Mouse (Mus musculus): Measurements from ENCODE around the gene Mpig6b. TPM values are rescaled to one million over a fixed set of nuclear protein-coding genes. Genes with fewer than 3 reads are reported as not detected.

Gene Mpig6b
- polyA plus RNA-seq, 1 experiment, result not detected

DNA sequence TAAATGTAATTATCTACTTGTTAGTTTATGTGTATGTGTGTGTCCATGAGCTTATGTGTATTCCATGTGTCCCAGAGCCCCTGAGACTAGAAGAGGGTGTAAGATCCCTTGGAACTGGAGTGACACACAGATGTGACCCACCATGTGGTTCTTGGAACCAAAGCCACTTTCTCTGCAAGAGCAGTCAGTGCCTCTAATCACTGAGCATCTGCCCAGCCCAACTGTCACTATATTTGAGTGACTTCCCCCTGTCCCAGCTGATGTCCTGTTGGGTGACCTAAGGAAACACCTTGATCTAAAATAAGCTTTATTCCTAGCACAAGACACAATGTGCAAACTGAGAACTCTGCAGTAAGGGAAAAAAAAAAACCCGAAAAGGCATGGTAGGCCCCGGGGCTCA is 37.7 kb downstream of the Mpig6b start:
- TF ChIP-seq CTCF (IDR thresholded peaks at IDR 0.05; ENCODE audit: low read depth, low read length), result no peak
- TF ChIP-seq POLR2A (IDR thresholded peaks at IDR 0.05; ENCODE audit: borderline replicate concordance, low read depth, low read length), result no peak
- Histone ChIP-seq H3K27ac (ENCODE audit: insufficient read depth, low read depth, low read length) (no peak overlapping the region), H3K4me1 (ENCODE audit: control insufficient read depth, insufficient read depth, low read length) (peaks cover 29% of the 10 kb centered on the region), H3K4me3 (ENCODE audit: insufficient read depth, low read length) (no peak overlapping the region)

DNA sequence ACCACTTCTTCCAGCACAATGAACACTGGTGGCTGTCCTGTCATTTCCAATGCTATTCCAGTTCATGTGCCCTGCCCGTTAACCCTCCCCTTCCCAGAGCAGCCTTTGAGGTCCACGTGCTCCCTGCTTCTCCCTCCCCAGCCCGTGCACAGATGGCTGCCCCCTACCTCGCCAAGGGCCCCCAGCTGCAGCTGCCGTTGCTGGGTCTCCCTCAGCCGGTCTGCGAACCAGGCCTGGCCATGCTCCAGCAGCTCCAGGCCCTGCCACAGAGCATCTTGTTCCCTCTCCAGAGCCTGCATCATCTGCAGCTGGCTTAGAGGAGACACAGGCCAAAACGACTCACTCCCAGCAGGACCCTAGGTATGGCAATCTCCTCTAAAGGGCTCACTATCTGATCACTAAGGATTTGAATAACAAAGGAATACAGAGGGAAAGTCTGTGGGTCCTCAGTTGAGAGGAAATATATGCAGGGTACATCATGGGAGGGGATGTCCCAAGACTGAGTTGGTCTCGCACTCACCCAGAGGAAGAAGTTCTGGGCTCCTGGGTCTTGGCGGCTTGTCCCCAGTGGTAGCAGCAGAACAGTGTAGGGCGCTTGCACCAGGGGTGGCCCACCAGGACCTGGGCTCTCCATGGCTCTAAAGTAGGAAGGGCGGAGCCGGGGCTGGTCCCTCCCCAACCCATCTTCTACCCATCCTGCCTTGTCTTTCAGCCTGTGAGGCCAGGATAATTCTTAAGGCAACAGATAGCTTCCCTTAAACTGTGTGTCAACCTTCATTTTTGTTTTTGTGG is 38.5 kb downstream of the Mpig6b start, which contains the start of gene Sapcd1:
Sapcd1 (minus strand) TSS at position 740 of the 792 bp plus-strand sequence.
- Histone ChIP-seq H3K4me3 (ENCODE audit: insufficient read depth, low read length) (no peak within 1 kb of the TSS), H3K4me1 (ENCODE audit: control insufficient read depth, insufficient read depth, low read length) (peaks cover 29% of the 10 kb centered on the region), H3K27ac (ENCODE audit: insufficient read depth, low read depth, low read length) (no peak within 1 kb of the TSS)
- TF ChIP-seq CTCF (IDR thresholded peaks at IDR 0.05; ENCODE audit: low read depth, low read length) (no peak), POLR2A (IDR thresholded peaks at IDR 0.05; ENCODE audit: borderline replicate concordance, low read depth, low read length) (no peak)

DNA sequence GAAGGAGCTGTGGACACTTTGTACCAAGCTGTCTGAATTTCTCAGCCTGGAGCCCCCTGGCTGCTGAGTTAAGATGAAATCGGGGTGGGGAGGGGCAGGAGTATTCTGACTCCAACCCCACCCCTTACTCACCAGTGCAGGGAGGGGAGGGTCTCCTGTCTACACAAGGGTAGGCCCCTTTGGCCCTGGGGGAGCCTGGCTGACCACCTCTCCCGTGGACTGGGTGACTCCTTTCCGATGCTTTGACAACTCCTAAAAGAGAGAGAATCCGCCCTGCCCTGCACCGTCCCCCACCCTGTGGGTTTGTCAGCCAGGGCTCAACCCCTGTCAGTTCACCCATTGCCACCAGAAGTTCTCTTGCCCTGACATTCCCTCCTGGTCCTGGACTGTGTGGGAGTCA is 39.8 kb downstream of the Mpig6b start:
- peaks cover 29% of the 10 kb centered on the region for H3K4me1 ChIP-seq (ENCODE audit: control insufficient read depth, insufficient read depth, low read length)
- no peak for TF ChIP-seq CTCF (IDR thresholded peaks at IDR 0.05; ENCODE audit: low read depth, low read length)
- TF ChIP-seq POLR2A (IDR thresholded peaks at IDR 0.05; ENCODE audit: borderline replicate concordance, low read depth, low read length), result no peak
- H3K4me3 ChIP-seq (ENCODE audit: insufficient read depth, low read length), result no peak overlapping the region
- no peak overlapping the region for H3K27ac ChIP-seq (ENCODE audit: insufficient read depth, low read depth, low read length)

DNA sequence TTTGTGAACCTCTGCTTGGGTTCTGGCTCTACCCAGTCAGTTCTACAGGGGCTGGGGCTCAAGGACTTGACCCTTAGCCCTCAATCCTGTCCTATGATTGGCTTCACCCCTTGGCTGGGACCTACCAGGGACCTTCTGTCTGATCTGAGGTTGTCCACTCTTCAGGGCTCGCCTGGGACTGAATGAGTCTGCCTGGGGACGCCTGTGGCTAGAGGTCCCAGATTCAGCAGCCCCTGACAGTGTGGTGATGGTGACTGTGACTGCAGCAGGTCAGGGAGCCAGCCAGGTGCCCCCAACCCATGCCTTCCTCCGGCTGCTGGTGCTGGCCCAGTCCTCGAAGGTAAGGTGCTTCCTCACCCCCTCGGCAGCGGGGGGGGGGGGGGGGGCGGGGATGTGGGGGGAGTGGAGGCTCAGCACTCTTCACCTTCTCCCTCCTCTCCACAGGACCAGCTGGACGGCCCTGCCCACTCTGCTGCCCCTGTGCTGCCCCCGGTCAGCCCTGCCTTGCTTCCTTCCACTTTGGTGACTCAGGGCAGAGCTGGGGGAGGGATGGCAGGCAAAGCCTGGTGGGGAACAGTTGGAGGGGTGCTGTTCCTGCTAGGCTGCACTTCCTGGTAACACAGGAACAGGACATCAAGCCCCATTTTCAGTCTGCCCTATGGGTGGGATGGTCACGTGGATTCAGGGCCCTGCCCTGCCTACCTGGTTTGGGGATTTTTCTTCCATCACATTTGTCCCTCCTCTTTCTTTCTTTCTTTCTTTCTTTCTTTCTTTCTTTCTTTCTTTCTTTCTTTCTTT is 41.1 kb downstream of the Mpig6b start:
- peaks cover 26% of the 10 kb centered on the region for H3K4me1 ChIP-seq (ENCODE audit: control insufficient read depth, insufficient read depth, low read length)
- no peak overlapping the region for H3K27ac ChIP-seq (ENCODE audit: insufficient read depth, low read depth, low read length)
- TF ChIP-seq POLR2A (IDR thresholded peaks at IDR 0.05; ENCODE audit: borderline replicate concordance, low read depth, low read length) (no peak), CTCF (IDR thresholded peaks at IDR 0.05; ENCODE audit: low read depth, low read length) (no peak)
- no peak overlapping the region for H3K4me3 ChIP-seq (ENCODE audit: insufficient read depth, low read length)

DNA sequence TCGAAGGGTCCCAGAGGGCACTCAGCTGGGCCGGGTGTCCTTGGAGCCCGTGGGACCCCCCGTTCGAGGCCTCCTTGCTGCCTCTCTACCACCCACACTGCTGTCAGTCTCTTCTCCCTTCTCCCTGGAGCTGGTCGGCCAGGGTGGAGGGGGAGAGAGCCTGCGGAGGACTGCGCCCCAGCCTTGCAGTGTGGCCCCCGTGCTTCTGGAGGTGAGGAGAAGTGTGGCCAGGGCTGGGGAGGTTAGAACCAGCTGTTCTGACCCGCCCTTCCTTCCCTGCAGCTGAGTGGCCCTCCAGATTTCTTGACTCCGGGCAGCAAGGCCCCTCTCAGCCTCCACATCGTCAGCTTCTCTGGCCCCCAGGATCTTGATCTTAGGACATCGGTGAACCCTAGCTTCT is 41.7 kb downstream of the Mpig6b start:
- peaks cover 26% of the 10 kb centered on the region for H3K4me1 ChIP-seq (ENCODE audit: control insufficient read depth, insufficient read depth, low read length)
- TF ChIP-seq POLR2A (IDR thresholded peaks at IDR 0.05; ENCODE audit: borderline replicate concordance, low read depth, low read length), result no peak
- no peak overlapping the region for H3K4me3 ChIP-seq (ENCODE audit: insufficient read depth, low read length)

DNA sequence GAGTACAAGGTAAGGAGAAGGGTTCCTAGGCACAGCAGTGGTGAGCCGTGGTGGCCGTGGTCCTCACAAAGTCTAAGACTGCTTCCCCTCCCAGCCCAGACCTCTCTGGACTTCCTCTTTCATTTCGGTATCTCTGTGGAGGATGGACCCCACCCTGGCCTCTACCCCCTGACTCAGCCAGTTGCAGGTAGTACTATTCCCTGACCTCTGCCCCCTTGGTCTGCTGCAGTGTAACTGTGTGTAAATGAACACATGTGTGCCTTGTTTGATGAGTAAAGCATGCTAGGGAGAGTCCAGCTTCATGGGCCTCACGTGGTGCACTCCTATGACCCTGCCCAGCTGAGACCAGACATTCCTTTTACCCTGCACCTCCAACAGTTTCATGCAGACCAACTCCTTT is 42.2 kb downstream of the Mpig6b start:
- TF ChIP-seq POLR2A (IDR thresholded peaks at IDR 0.05; ENCODE audit: borderline replicate concordance, low read depth, low read length) (no peak), CTCF (IDR thresholded peaks at IDR 0.05; ENCODE audit: low read depth, low read length) (no peak)
- Histone ChIP-seq H3K27ac (ENCODE audit: insufficient read depth, low read depth, low read length) (no peak overlapping the region), H3K4me3 (ENCODE audit: insufficient read depth, low read length) (peak overlapping the region; percentile 35; the same call in 1 of the 2 replicates), H3K4me1 (ENCODE audit: control insufficient read depth, insufficient read depth, low read length) (peaks cover 26% of the 10 kb centered on the region)

More for the DNA sequence above, 41.7 kb downstream of the Mpig6b start:
- no peak overlapping the region for H3K27ac ChIP-seq (ENCODE audit: insufficient read depth, low read depth, low read length)

DNA sequence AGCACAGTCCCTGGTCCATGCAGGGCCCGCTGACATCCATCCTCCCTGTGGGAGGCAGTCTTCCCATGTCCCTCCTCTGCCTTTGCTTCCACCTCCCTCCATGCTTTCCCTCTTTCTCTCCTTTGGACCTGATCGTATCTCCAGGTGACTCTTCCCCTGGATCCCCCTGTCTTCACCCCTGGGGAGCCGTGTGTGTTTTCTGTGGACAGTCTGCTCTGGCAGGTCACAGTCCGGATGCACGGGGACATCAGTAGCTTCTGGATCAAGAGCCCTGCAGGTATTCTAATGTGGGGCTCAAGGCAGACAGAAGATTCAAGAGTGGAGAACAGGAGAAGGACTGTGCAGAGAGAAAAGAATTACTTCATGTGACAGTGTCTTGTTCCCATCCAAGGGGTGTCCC is 42.8 kb downstream of the Mpig6b start:
- no peak overlapping the region for H3K4me3 ChIP-seq (ENCODE audit: insufficient read depth, low read length)
- no peak overlapping the region for H3K27ac ChIP-seq (ENCODE audit: insufficient read depth, low read depth, low read length)
- peaks cover 26% of the 10 kb centered on the region for H3K4me1 ChIP-seq (ENCODE audit: control insufficient read depth, insufficient read depth, low read length)
- no peak for TF ChIP-seq POLR2A (IDR thresholded peaks at IDR 0.05; ENCODE audit: borderline replicate concordance, low read depth, low read length)
- no peak for TF ChIP-seq CTCF (IDR thresholded peaks at IDR 0.05; ENCODE audit: low read depth, low read length)

DNA sequence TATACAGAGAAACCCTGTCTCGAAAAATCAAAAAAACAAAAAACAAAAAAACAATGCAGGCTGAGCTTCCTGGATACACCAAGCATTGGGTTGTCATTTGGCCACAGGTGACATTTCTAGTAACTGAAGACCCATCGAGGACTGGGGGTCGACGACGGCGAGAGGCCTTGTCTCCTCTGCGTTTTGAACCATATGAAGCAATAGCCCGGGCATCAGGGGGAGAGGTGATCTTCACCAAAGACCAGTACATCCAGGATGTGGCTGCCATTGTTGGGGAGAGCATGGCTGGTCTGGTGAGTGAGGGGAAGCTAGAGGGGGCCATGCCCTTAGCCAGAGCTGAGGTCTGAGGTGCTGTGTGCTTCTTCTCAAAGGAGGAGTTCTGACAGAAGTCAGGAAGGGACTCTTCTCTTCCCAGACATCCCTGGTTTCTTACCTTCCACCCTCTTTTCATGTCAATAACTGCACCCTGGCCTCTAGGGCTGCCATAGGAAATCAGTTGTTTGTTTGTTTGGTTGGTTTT is 43.4 kb downstream of the Mpig6b start:
- Histone ChIP-seq H3K4me3 (ENCODE audit: insufficient read depth, low read length) (no peak overlapping the region), H3K4me1 (ENCODE audit: control insufficient read depth, insufficient read depth, low read length) (peaks cover 26% of the 10 kb centered on the region), H3K27ac (ENCODE audit: insufficient read depth, low read depth, low read length) (no peak overlapping the region)
- no peak for TF ChIP-seq POLR2A (IDR thresholded peaks at IDR 0.05; ENCODE audit: borderline replicate concordance, low read depth, low read length)
- no peak for TF ChIP-seq CTCF (IDR thresholded peaks at IDR 0.05; ENCODE audit: low read depth, low read length)

DNA sequence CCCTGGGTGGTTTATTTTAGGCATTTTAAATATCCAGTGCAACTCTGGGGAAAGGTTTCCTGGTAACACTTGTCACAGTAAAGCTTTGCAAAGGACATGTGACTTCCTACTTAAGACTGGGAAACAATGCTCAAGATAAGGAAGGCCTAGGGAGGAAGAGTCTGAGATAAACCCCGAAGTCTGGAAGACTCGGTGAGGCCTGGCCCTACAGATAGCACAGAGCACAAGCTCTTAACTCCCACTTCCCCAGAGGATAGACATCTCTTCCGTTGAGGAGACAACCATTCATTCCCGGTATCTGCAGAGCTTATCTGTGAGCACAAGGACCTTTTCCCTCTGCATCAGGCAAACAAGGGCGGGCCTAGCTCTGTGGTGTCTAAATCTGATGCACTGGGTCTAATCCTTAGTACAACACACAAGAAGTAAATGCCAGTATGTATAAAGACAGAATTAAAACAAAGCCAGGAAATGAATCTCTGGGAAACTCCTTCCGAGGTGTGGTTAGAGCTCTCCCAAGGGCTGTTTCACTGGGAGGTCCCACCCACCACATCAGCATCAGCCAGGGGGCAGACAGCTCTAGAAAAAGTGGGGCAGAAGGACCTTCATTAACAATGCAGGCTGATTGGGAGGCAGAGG is 44.0 kb downstream of the Mpig6b start:
- Histone ChIP-seq H3K27ac (ENCODE audit: insufficient read depth, low read depth, low read length) (no peak overlapping the region), H3K4me3 (ENCODE audit: insufficient read depth, low read length) (no peak overlapping the region), H3K4me1 (ENCODE audit: control insufficient read depth, insufficient read depth, low read length) (peaks cover 26% of the 10 kb centered on the region)
- no peak for TF ChIP-seq CTCF (IDR thresholded peaks at IDR 0.05; ENCODE audit: low read depth, low read length)
- TF ChIP-seq POLR2A (IDR thresholded peaks at IDR 0.05; ENCODE audit: borderline replicate concordance, low read depth, low read length), result no peak
